Mouse (Mus musculus): ENCODE data around the gene Nop58. TPM values are rescaled to one million over a fixed set of nuclear protein-coding genes. Genes with fewer than 3 reads are reported as not detected.
"Not testable (repeated sequence)": the region's sequence is repeated elsewhere in the genome, so short reads cannot be mapped to it uniquely, and the experiment has no call there.

Nop58 gene
- polyA plus RNA-seq, 1 experiment: 51.7 TPM

GRCm38 (mm10) chr1:59698207-59698606 is 13.4 kb downstream of the Nop58 start:
- Histone ChIP-seq H3K9me3 (no peaks in the 10 kb centered on the region), H3K4me1 (no peaks in the 10 kb centered on the region), H3K4me3 (replicated peaks) (no peak overlapping the region), H3K27me3 (replicated peaks) (no peaks in the 10 kb centered on the region), H3K36me3 (replicated peaks; ENCODE audit: low read length) (peaks cover 88% of the 10 kb centered on the region)
- TF ChIP-seq FLI1 (IDR thresholded peaks at IDR 0.05; ENCODE audit: low read length) (no peak), GATA1 (IDR thresholded peaks at IDR 0.05; ENCODE audit: borderline replicate concordance, low read length) (no peak)

DNA sequence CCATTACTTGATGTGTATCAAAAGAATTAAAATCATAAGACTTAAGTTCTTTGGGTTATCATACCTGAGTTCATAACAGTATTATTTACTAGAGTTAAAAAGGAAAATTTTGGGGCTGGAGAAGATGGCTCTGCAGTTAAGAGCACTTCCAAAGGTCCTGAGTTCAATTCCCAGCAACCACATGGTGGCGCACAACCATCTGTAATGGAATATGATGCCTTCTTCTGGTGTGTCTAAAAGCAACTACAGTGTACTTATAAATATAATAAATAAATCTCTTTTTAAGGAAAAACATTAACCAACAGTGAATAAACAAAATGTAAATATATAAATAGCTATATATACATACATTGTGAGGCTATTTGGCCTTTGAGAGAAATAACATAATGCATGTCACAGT is 17.0 kb downstream of the Nop58 start:
- H3K4me3 ChIP-seq (replicated peaks): no peak overlapping the region
- no peaks in the 10 kb centered on the region for H3K27me3 ChIP-seq (replicated peaks)
- H3K9me3 ChIP-seq: no peaks in the 10 kb centered on the region
- TF ChIP-seq GATA1 (IDR thresholded peaks at IDR 0.05; ENCODE audit: borderline replicate concordance, low read length) (no peak), FLI1 (IDR thresholded peaks at IDR 0.05; ENCODE audit: low read length) (no peak)
- no peaks in the 10 kb centered on the region for H3K4me1 ChIP-seq
- peaks cover 94% of the 10 kb centered on the region for H3K36me3 ChIP-seq (replicated peaks; ENCODE audit: low read length)

GRCm38 (mm10) chr1:59719900-59720299 is 35.1 kb downstream of the Nop58 start:
- H3K27me3 ChIP-seq (replicated peaks): no peaks in the 10 kb centered on the region
- H3K36me3 ChIP-seq (replicated peaks; ENCODE audit: low read length): peaks cover 47% of the 10 kb centered on the region
- H3K4me1 ChIP-seq: peaks cover 19% of the 10 kb centered on the region
- no peak for TF ChIP-seq FLI1 (IDR thresholded peaks at IDR 0.05; ENCODE audit: low read length)
- TF ChIP-seq GATA1 (IDR thresholded peaks at IDR 0.05; ENCODE audit: borderline replicate concordance, low read length): no peak
- no peaks in the 10 kb centered on the region for H3K9me3 ChIP-seq
- no peak overlapping the region for H3K4me3 ChIP-seq (replicated peaks)

DNA sequence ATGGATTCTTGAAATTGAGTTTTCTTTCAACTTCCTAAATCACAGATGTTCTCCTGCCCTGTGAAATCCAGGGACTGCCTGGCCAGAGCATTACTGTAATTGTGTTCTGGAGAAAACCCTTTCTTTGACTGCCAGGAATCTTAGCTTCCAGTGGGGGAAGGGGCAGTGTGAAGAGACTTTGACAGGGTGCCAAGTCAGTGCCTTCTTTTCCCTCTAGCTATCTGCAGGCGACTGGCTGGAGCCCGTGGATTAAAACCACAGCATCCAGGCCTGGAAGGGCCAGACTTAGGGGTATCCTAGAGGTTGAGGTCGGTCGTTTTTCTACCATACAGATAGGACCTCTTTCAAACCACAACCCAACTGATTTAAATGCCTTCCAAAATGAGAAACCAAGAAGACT is 40.9 kb downstream of the Nop58 start:
- H3K9me3 ChIP-seq: no peaks in the 10 kb centered on the region
- TF ChIP-seq GATA1 (IDR thresholded peaks at IDR 0.05; ENCODE audit: borderline replicate concordance, low read length) (no peak), FLI1 (IDR thresholded peaks at IDR 0.05; ENCODE audit: low read length) (no peak)
- H3K4me3 ChIP-seq (replicated peaks): no peak overlapping the region
- peaks cover 8% of the 10 kb centered on the region for H3K36me3 ChIP-seq (replicated peaks; ENCODE audit: low read length)
- H3K4me1 ChIP-seq: peaks cover 4% of the 10 kb centered on the region; the same call in 1 of the 2 replicates
- peaks cover 2% of the 10 kb centered on the region for H3K27me3 ChIP-seq (replicated peaks)

DNA sequence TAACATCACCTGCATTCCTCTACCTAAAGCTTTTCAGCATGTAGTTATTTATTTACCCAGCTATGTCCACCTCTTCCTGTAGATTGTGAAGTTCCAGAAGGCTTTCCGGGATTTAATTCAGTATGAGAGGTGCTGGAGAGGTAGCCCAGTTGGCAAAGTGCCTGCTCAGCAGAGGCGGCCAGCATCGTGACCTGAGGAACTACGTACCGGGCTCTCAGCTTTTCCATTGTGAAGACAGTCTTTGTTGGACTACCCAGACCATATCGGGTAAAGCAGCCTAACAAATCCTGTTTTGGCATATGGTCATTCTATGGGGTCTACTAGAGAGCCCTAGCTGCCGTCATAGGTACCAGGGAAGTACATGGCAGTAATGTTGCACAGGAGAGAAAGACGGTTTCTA is 45.3 kb downstream of the Nop58 start:
- H3K9me3 ChIP-seq: no peaks in the 10 kb centered on the region
- TF ChIP-seq FLI1 (IDR thresholded peaks at IDR 0.05; ENCODE audit: low read length) (no peak), GATA1 (IDR thresholded peaks at IDR 0.05; ENCODE audit: borderline replicate concordance, low read length) (no peak)
- H3K36me3 ChIP-seq (replicated peaks; ENCODE audit: low read length): no peaks in the 10 kb centered on the region
- no peak overlapping the region for H3K4me3 ChIP-seq (replicated peaks)
- H3K27me3 ChIP-seq (replicated peaks): peaks cover 2% of the 10 kb centered on the region
- peaks cover 4% of the 10 kb centered on the region; the same call in 1 of the 2 replicates for H3K4me1 ChIP-seq

GRCm38 (mm10) chr1:59730737-59731136 is 46.0 kb downstream of the Nop58 start:
- H3K27me3 ChIP-seq (replicated peaks): peaks cover 2% of the 10 kb centered on the region
- H3K36me3 ChIP-seq (replicated peaks; ENCODE audit: low read length): no peaks in the 10 kb centered on the region
- peaks cover 2% of the 10 kb centered on the region; the same call in 1 of the 2 replicates for H3K4me1 ChIP-seq
- H3K4me3 ChIP-seq (replicated peaks): no peak overlapping the region
- H3K9me3 ChIP-seq: no peaks in the 10 kb centered on the region
- TF ChIP-seq FLI1 (IDR thresholded peaks at IDR 0.05; ENCODE audit: low read length) (no peak), GATA1 (IDR thresholded peaks at IDR 0.05; ENCODE audit: borderline replicate concordance, low read length) (no peak)

GRCm38 (mm10) chr1:59734076-59734475 is 49.3 kb downstream of the Nop58 start:
- Histone ChIP-seq H3K9me3 (no peaks in the 10 kb centered on the region), H3K36me3 (replicated peaks; ENCODE audit: low read length) (no peaks in the 10 kb centered on the region)
- TF ChIP-seq GATA1 (IDR thresholded peaks at IDR 0.05; ENCODE audit: borderline replicate concordance, low read length): no peak
- TF ChIP-seq FLI1 (IDR thresholded peaks at IDR 0.05; ENCODE audit: low read length): no peak

DNA sequence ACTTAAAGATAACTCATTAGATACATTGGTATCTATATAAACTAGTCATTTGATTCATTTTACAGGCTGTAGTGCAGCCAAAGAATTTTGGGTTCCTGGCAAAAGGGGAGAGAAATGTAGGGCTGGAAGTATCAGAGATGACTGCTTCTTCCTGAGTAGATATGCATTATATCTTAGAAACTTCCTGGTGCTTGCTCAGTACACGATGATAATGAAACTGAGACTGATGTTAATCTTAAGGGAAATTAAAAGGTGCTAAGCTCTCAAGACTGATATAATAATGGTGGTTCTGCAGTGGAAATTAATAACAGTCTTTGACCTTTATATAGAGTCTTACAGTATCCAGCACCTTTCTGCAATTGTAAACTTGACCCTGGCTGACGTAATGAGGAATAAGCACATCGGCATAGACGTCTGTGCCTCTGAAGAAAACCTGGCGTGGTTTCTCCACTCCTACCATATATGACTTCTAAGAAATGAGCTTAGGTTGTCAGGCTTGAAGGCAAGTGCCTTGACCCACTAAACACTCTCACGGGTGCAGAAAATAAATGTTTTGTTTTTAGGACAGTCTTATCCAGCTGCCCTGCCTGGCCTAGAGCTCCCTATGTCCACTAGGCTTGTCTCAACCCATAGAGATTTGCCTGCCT is 54.1 kb downstream of the Nop58 start:
- Histone ChIP-seq H3K4me1 (peaks cover 19% of the 10 kb centered on the region), H3K4me3 (replicated peaks) (no peak overlapping the region), H3K9me3 (no peaks in the 10 kb centered on the region), H3K36me3 (replicated peaks; ENCODE audit: low read length) (no peaks in the 10 kb centered on the region), H3K27me3 (replicated peaks) (no peaks in the 10 kb centered on the region)
- TF ChIP-seq GATA1 (IDR thresholded peaks at IDR 0.05; ENCODE audit: borderline replicate concordance, low read length) (no peak), FLI1 (IDR thresholded peaks at IDR 0.05; ENCODE audit: low read length) (no peak)

More at GRCm38 (mm10) chr1:59734076-59734475, 49.3 kb downstream of the Nop58 start:
- Histone ChIP-seq H3K4me1 (peaks cover 7% of the 10 kb centered on the region), H3K27me3 (replicated peaks) (peaks cover 1% of the 10 kb centered on the region), H3K4me3 (replicated peaks) (no peak overlapping the region)

DNA sequence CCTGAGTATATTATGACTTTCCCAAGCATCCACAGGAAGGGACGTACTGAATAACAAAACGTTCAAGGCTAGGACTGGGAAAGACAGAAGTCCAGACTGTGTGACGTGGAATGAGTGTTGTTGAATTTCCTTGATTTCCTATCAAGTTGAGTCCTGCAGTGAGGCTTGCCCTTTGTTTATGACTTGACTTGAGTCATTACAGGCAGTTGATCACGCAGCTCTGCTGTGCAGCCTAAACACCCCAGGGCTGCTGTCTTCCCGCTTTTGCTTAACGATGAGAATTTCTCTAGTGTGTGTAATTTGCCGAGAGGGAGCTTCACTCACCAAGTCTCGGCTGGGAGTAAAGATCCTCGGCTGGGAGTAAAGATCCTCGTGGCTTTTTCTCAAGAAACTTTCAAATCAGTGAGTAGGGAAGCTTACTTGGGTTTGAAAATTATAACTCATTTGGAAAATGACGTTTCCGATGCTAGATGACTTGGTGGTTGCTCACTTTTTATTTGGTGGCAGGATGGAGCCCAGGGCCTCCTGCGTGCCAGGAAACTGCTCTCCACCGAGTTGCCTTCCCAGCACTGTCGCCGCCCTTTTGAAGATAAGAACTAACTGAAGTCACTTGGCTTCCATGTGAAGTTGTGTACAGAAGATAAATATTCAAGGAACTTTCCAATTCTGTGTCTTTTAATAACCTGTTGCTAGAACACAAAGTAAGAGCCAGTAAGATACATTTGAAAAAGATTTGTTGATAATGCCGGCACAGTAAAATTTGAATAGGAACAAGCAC is 55.0 kb downstream of the Nop58 start:
- Histone ChIP-seq H3K36me3 (replicated peaks; ENCODE audit: low read length) (no peaks in the 10 kb centered on the region), H3K27me3 (replicated peaks) (no peaks in the 10 kb centered on the region), H3K4me3 (replicated peaks) (no peak overlapping the region), H3K9me3 (no peaks in the 10 kb centered on the region), H3K4me1 (peaks cover 19% of the 10 kb centered on the region)
- TF ChIP-seq FLI1 (IDR thresholded peaks at IDR 0.05; ENCODE audit: low read length): no peak
- no peak for TF ChIP-seq GATA1 (IDR thresholded peaks at IDR 0.05; ENCODE audit: borderline replicate concordance, low read length)

- Histone ChIP-seq H3K4me3 (replicated peaks) (peak overlapping the region; percentile 59), H3K4me1 (peaks cover 13% of the 10 kb centered on the region), H3K36me3 (replicated peaks; ENCODE audit: low read length) (no peaks in the 10 kb centered on the region), H3K9me3 (no peaks in the 10 kb centered on the region), H3K27me3 (replicated peaks) (no peaks in the 10 kb centered on the region)
- TF ChIP-seq GATA1 (IDR thresholded peaks at IDR 0.05; ENCODE audit: borderline replicate concordance, low read length): no peak
- TF ChIP-seq FLI1 (IDR thresholded peaks at IDR 0.05; ENCODE audit: low read length): no peak
These were observed 64.3 kb downstream of the Nop58 start for GRCm38 (mm10) chr1:59749047-59749446.

DNA sequence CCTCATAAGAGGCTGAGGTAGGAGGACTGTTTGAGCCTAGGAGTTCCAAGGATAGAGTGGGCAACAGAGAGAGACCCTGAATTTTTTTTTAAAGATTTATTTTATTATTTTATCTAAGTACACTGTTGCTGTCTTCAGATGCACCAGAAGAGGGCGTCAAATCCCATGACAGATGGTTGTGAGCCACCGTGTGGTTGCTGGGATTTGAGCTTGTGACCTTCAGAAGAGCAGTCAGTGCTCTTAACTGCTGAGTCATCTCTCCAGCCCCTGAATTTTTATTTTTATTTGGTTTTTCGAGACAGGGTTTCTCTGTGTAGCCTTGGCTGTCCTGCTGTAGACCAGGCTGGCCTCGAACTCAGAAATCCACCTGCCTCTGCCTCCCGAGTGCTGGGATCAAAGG is 65.0 kb downstream of the Nop58 start:
- not testable (repeated sequence) for H3K9me3 ChIP-seq; H3K4me3 ChIP-seq (replicated peaks); H3K36me3 ChIP-seq (replicated peaks; ENCODE audit: low read length); H3K27me3 ChIP-seq (replicated peaks)
- H3K4me1 ChIP-seq: peaks cover 13% of the 10 kb centered on the region

Data from megakaryocyte, embryonic 14.5 days (primary cell).